22 mouse cellular contexts compared by ENCODE assay signal in the genomic region with DNA sequence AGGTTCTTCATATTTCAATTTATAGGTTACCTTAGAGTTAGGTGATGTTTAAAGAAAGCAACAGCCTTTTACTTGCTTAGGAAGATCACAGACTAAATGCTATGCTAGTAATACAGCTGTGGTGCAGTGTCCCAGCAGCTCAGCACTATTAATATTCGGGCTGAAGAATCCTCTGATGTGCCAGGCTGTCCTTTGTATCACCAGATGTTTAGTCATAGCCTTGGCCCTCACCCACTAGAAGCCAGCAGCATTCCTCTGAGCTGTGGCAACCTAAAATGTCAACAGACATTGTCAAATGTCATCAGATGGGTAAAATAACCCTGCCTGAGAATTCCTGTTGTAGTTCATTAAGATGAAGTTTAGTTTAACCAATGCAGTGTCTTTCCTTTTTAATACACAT.
DNase-seq lines count a peak whose midpoint lies in the region; ATAC-seq lines count a peak whose summit lies in the region.
"Had no signal": no experiment of that assay in that cellular context is flagged by ENCODE, and none has a peak within 500 bp of the region (broad histone marks: within the 10 kb centered on the region; RNA-seq: fewer than 3 reads in every experiment).

No protein-coding gene starts in this region.

- no peaks in the 10 kb centered on the region for H3K36me3 ChIP-seq in heart, embryonic 15.5 days
- H3K36me3 ChIP-seq in hindbrain, embryonic 14.5 days (replicated peaks; ENCODE audit: control insufficient read depth, insufficient read depth) = no peaks in the 10 kb centered on the region
- H3K36me3 ChIP-seq in kidney, embryonic 15.5 days = no peaks in the 10 kb centered on the region
- H3K36me3 ChIP-seq: embryonic facial prominence, embryonic 15.5 days; intestine, embryonic 15.5 days had no signal

- peak; percentile 79 to 87 for DNase-seq in adrenal gland, adult (ENCODE audit: inconsistent age in 2 of 2, low spot score in 1 of 2)
- DNase-seq in adrenal gland, postnatal 4 days (ENCODE audit: low spot score in 2 of 2) = no peak
- DNase-seq in heart, postnatal 36 days = no peak
- DNase-seq in Muller cell, postnatal 12 days (ENCODE audit: inconsistent ontology term) = peak; percentile 33
- DNase-seq in adrenal gland, postnatal 25 days = peak; percentile 27
- DNase-seq in hindbrain, embryonic 14.5 days (ENCODE audit: low spot score) = no peak
- DNase-seq: cerebellum, adult 9-11 months; gastrocnemius, postnatal 10 days; heart, adult 18-20 months; kidney, adult 8-10 months; kidney, postnatal 36 days; left cerebral cortex, postnatal 4 days; right cerebral cortex, postnatal 4 days; thymus, postnatal 14 days had no signal

- no peak for ATAC-seq in heart, embryonic 15.5 days (replicated peaks; ENCODE audit: insufficient number of reproducible peaks, insufficient read depth, low FRiP score, low read depth)
- ATAC-seq in hindbrain, embryonic 14.5 days (ENCODE audit: low FRiP score) = no peak
- no peak for ATAC-seq in kidney, embryonic 15.5 days (replicated peaks; ENCODE audit: low FRiP score)
- ATAC-seq: forebrain, embryonic 14.5 days; hindbrain, embryonic 16.5 days; intestine, embryonic 15.5 days; midbrain, embryonic 16.5 days had no signal

- WGBS in heart, embryonic 15.5 days = 35% methylated on average over 1 of the region's 1 CpGs
- WGBS in hindbrain, embryonic 14.5 days = 67% methylated on average over 1 of the region's 1 CpGs
- WGBS in kidney, embryonic 15.5 days = 69% methylated on average over 1 of the region's 1 CpGs

- intact Hi-C loops in heart, postnatal 36 days (cut with DNase I) = no loop called here

- no peak overlapping the region for H3K4me2 ChIP-seq in heart, embryonic 15.5 days
- no peak overlapping the region for H3K4me2 ChIP-seq in hindbrain, embryonic 14.5 days (replicated peaks)
- H3K4me2 ChIP-seq in kidney, embryonic 15.5 days = no peak overlapping the region
- H3K4me2 ChIP-seq: embryonic facial prominence, embryonic 15.5 days; intestine, embryonic 15.5 days had no signal

- peak overlapping the region; percentile 52; the same call in 1 of the 2 replicates for H3K27ac ChIP-seq in heart, embryonic 15.5 days
- no peak overlapping the region for H3K27ac ChIP-seq in hindbrain, embryonic 14.5 days
- no peak overlapping the region for H3K27ac ChIP-seq in kidney, embryonic 15.5 days
- H3K27ac ChIP-seq: embryonic facial prominence, embryonic 15.5 days; intestine, embryonic 15.5 days; macrophage had no signal

- no peak overlapping the region for H3K4me3 ChIP-seq in heart, embryonic 15.5 days
- no peak overlapping the region for H3K4me3 ChIP-seq in hindbrain, embryonic 14.5 days (replicated peaks; ENCODE audit: low read length)
- no peak overlapping the region for H3K4me3 ChIP-seq in kidney, embryonic 15.5 days (replicated peaks)
- H3K4me3 ChIP-seq: embryonic facial prominence, embryonic 15.5 days; intestine, embryonic 15.5 days had no signal

- H3K9ac ChIP-seq in heart, embryonic 15.5 days = no peak overlapping the region
- no peak overlapping the region for H3K9ac ChIP-seq in hindbrain, embryonic 14.5 days
- H3K9ac ChIP-seq in kidney, embryonic 15.5 days = no peak overlapping the region
- H3K9ac ChIP-seq: embryonic facial prominence, embryonic 15.5 days; intestine, embryonic 15.5 days had no signal

- no peaks in the 10 kb centered on the region for H3K9me3 ChIP-seq in heart, embryonic 15.5 days (replicated peaks)
- 0 out of 2 replicates have a peak, but pooled peaks cover 7% of the 10 kb centered on the region for H3K9me3 ChIP-seq in hindbrain, embryonic 14.5 days (ENCODE audit: control insufficient read depth, low read length)
- no peaks in the 10 kb centered on the region for H3K9me3 ChIP-seq in kidney, embryonic 15.5 days (replicated peaks)
- H3K9me3 ChIP-seq: intestine, embryonic 15.5 days had no signal

- no peaks in the 10 kb centered on the region for H3K27me3 ChIP-seq in heart, embryonic 15.5 days
- H3K27me3 ChIP-seq in hindbrain, embryonic 14.5 days (ENCODE audit: control insufficient read depth, insufficient read depth, low read length) = no peaks in the 10 kb centered on the region
- no peaks in the 10 kb centered on the region for H3K27me3 ChIP-seq in kidney, embryonic 15.5 days
- H3K27me3 ChIP-seq: embryonic facial prominence, embryonic 15.5 days; intestine, embryonic 15.5 days had no signal

- peaks cover 12% of the 10 kb centered on the region for H3K4me1 ChIP-seq in heart, embryonic 15.5 days (replicated peaks)
- no peaks in the 10 kb centered on the region for H3K4me1 ChIP-seq in hindbrain, embryonic 14.5 days (replicated peaks; ENCODE audit: control insufficient read depth, insufficient read depth, low read length)
- no peaks in the 10 kb centered on the region for H3K4me1 ChIP-seq in kidney, embryonic 15.5 days
- H3K4me1 ChIP-seq: intestine, embryonic 15.5 days had no signal

Comparison
In these comparisons a context has a peak if more than half of its experiments do, and no peak if none do; other contexts are left out.
1. DNase-seq: peak in adrenal gland, adult (2 of 2), Muller cell, postnatal 12 days (single experiment) and adrenal gland, postnatal 25 days (single experiment); none in adrenal gland, postnatal 4 days (0 of 2), heart, postnatal 36 days (0 of 2) and hindbrain, embryonic 14.5 days (single experiment).